Mouse (Mus musculus) regulatory T cell (primary cell): ENCODE measurements around the gene 9130230L23Rik.

Experiments
- in situ Hi-C: fragments of 300-600 bp; cut with MboI, MseI; formaldehyde crosslinking; loops from one replicate; pipeline ENCODE4 v1.15.1; 2025; ENCODE audit warnings: high pct_unique_total_duplicates

Gene 9130230L23Rik

DNA sequence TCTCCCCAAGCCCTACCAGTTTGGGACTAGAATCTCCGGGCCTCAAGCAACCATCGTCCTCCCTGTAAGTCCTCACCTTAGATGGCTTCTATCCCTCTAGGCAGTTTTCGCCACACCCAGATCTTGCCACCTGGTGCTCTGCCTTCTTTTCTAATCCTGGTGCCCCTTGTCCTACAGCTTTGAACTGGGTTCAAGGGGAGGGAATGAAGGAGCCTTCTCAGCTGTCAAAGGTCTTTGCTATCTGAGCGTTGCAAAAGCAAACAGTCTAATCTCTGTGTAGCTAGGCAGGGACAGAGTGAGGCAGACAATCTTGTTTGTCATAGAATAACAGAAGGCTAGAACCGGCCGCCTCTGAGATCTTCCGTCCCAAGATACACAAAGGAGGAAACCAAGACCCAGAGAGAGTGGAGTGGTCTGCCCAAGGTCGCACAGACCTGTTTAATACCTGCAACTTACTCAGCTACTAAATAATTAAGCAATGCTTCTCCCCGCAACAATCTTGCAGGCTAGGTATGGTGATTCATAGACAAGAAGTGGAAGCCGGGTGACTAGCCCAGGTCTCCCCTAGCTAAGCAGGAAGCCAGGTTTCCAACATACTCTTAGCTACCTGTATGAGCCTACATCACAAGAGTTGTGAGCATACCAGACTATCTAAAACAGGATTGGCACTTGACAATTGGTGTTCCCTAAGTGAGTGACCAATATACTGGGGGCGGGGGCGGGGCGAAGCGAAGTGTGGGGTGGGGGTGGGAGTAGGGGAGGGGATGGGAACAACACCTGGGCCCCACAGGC, at the start of gene 9130230L23Rik:
9130230L23Rik (minus strand) TSS at position 152 of the 792 bp plus-strand sequence.
- in situ Hi-C loops = loop anchor here (25.0 kb wide), 1 partner anchor 608 kb away; the partner anchor contains the start of gene Apbb2

GRCm38 (mm10) chr5:66052777-66053548, 48.9 kb upstream of the 9130230L23Rik start:
- in situ Hi-C loops = no loop called here

DNA sequence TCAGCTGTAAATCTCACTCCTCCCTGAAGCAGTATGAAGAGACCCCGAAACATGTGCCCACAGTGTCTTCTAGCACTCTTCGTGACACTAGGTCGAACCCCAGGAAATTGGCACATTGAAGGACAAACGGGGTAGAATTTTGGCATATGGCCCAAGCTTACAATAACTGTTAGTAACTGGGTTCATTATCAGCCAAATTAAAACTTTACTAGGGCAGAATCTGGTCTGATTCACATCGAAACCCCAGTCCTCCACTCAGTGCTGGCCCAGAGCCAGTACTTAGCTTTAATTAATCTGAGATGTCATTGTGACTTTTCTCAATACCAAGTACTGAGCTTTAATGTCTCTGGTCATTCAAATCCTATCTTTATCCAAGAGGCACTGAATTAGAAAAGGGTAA, 46.8 kb upstream of the 9130230L23Rik start:
- in situ Hi-C loops = no loop called here

GRCm38 (mm10) chr5:66046356-66046755, 42.3 kb upstream of the 9130230L23Rik start:
- in situ Hi-C loops = no loop called here

GRCm38 (mm10) chr5:66043897-66044296, 39.8 kb upstream of the 9130230L23Rik start:
- in situ Hi-C loops = no loop called here

GRCm38 (mm10) chr5:66042651-66043340, 38.7 kb upstream of the 9130230L23Rik start:
- in situ Hi-C loops = no loop called here

- in situ Hi-C loops = no loop called here
Measured at GRCm38 (mm10) chr5:66040744-66041279, 36.7 kb upstream of the 9130230L23Rik start.

DNA sequence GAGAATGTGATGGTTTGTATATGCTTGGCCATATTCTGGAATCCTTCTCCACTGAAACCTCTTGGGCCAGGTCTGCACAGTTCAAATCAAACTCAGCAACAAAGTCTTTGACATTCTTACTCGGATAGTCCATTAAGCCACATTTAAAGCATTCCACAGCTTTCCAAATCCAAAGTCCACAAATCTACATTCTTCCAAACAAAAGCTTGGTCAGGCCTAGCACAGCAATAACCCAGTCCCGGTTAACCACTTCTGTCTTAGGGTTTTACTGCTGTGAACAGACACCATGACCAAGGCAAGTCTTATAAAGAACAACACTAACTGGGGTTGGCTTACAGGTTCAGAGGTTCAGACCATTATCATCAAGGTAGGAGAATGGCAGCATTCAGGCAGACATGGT, 35.7 kb upstream of the 9130230L23Rik start:
- in situ Hi-C loops = no loop called here

DNA sequence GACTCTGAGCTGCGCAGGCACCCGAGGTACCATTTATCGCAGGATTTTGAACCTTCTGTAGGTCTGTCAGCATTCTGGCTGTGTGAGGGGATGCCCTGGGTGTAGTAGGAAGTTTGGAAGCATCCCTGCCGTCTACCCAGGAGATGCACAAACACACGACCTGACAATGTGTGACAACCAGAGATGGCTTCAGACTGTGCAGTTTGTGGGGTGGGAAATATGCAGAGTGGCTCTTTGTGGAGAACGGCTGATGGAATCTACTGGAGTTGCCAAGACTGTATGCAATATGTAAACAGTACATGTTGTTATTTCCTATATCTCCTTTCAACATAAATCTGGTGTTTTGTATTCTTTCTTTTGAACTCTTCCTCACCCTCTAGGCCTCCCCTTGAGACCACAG, 33.0 kb upstream of the 9130230L23Rik start:
- in situ Hi-C loops = no loop called here

- in situ Hi-C loops = no loop called here
Measured at GRCm38 (mm10) chr5:66036440-66037054, 32.5 kb upstream of the 9130230L23Rik start.

DNA sequence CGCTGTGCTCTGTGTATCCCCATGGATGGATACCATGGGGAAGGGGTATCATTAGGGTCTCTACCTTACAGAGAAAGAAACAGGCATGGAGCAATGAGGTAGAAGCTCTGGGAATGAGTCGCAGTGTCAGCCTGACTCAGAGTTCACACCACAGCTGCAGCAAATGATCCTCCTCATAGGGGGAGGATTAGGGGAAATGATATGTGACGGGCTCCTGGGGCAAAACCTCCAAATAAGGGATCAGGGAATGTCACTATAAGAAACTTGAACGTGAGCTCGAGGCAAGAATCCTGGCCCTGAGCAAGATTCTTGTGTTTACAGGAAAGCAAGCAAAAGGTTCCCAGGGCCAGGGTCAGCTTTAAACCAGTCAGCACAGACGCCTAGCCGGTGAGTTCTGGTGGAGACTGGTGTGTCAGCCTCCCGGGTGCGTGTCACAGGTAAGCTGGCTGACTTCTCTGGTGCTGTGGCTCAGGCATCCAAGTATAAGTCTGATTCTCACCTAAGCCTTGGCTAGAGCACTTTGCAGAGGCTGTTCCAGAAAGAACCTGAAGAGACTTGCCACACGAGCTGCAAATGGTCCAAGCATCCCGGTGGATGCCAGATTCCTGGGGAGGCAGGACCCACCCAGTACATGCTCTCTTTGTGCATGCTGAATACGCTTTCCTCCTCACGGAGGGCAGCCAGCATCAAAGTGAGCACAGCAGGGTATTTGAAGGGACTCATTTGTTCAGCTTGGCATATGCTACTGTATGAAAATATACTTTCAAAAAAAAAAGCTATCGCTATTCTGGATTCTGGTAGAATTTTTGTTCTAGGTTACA, 30.5 kb upstream of the 9130230L23Rik start:
- in situ Hi-C loops = no loop called here

DNA sequence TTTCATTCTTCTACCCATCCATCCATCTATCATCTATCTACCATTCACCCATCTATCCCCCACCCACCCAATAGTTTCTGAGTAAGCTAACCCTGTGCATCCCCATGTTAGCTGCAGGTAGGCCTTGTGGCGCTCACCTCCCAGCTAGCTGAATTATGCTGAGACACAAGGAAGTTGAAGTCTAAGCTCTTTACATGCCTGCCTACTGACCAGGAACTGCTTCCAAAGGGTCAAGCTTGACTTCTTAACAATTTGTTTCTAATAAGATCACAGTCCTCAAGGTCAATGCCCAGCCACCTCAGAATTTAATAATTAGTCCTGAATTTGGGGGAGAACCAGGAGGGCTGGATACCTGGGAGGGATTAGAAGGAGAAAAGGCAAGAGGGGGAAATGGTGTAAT, 28.7 kb upstream of the 9130230L23Rik start:
- in situ Hi-C loops = no loop called here

GRCm38 (mm10) chr5:66031699-66032098, 27.6 kb upstream of the 9130230L23Rik start:
- in situ Hi-C loops = no loop called here

- in situ Hi-C loops = no loop called here
Measured at GRCm38 (mm10) chr5:66028232-66028631, 24.1 kb upstream of the 9130230L23Rik start.

GRCm38 (mm10) chr5:66027206-66027605, 23.1 kb upstream of the 9130230L23Rik start:
- in situ Hi-C loops = no loop called here

DNA sequence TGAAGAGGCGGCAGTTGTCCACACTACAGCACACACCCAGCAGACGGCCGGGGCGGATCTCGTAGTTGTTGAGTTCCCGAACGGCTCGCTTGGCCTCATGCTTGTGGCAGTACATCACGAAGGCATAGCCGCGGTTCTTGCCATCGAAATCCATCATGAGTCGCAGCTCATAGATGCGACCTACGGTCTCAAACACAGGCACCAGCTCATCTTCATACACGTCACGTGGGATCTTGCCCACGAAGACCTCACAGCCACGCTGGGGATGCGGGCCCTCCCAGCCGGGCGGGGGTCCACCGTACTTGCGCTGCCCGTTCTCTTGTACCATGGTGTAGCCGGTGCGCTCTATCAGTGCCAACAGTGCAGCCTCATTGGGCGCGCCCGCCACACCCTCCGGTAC, 22.7 kb upstream of the 9130230L23Rik start:
- in situ Hi-C loops = no loop called here

DNA sequence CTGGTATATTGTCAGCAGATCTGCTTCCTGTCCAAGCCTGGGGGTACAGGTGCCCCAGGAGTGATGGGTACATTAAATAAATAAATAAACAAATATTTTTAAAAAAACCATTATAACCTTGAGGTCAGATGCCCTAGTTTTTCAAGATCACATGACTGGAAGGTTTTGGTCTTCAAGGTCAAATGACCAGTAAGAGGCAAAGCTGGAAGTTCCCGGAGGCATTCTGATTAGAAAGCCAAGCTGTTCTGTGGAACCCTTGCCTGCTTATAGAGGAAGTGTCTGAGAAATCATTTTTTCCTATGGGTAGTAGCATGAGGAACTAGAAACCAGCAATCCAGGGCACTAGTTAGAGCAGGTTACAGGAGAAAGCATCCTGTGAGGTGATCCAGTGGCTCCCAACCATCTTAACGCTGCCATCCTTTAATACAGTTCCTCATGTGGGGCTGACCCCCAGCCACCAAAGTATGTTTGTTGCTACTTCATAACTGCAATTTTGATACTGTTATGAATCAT, 11.4 kb upstream of the 9130230L23Rik start:
- in situ Hi-C loops = loop anchor here (25.0 kb wide), 1 partner anchor 597 kb away; the partner anchor contains the start of gene Apbb2

DNA sequence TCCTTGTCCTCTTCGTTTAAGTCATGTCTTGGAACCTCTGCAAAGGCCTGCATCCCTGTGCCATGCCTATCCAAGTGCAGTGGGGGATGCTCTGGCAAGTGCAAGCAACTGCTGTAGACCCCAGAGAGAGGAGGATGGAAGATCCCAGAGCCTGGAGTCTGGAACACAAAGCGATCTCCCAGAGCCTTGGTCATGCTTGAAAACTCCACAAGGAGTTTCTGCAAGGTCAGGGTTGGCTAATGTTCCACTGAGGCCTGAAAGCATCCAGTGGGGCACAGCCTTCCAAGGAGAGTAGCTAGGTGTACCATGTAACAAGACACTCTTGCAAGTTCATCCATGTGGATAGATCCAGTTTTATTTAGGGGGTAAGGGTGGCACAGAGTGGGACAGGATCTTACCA, 10.4 kb upstream of the 9130230L23Rik start:
- in situ Hi-C loops = loop anchor here (25.0 kb wide), 1 partner anchor 598 kb away; the partner anchor contains the start of gene Apbb2

- in situ Hi-C loops = loop anchor here (25.0 kb wide), 1 partner anchor 598 kb away; the partner anchor contains the start of gene Apbb2
Measured at GRCm38 (mm10) chr5:66013999-66014398, 9.9 kb upstream of the 9130230L23Rik start.
